Mouse (Mus musculus): Measurements from ENCODE around the gene Cysltr1. TPM values are rescaled to one million over a fixed set of nuclear protein-coding genes. Genes with fewer than 3 reads are reported as not detected.

Gene Cysltr1
- polyA plus RNA-seq, 1 experiment from 2014 or later: 8.4 TPM

GRCm38 (mm10) chrX:106593914-106594313 is 9.6 kb downstream of the Cysltr1 start:
- Histone ChIP-seq H3K9ac (replicated peaks; ENCODE audit: low read depth, low read length) (no peak overlapping the region), H3K9me3 (ENCODE audit: control insufficient read depth, low read depth, low read length) (no peaks in the 10 kb centered on the region), H3K27me3 (ENCODE audit: control insufficient read depth, insufficient read depth, low read length) (no peaks in the 10 kb centered on the region), H3K27ac (ENCODE audit: low read length) (no peak overlapping the region), H3K4me3 (ENCODE audit: low read depth, low read length) (no peak overlapping the region), H3K4me1 (ENCODE audit: control insufficient read depth, insufficient read depth, low read length) (no peaks in the 10 kb centered on the region), H3K4me2 (replicated peaks; ENCODE audit: low read depth, low read length) (no peak overlapping the region), H3K36me3 (ENCODE audit: control insufficient read depth, insufficient read depth, low read length) (no peaks in the 10 kb centered on the region)
- ATAC-seq (ENCODE audit: insufficient number of reproducible peaks, insufficient read depth, low FRiP score, low read depth): no peak

- no peak within 1 kb of the TSS for H3K4me3 ChIP-seq (ENCODE audit: low read depth, low read length)
- no peak for ATAC-seq (ENCODE audit: insufficient number of reproducible peaks, insufficient read depth, low FRiP score, low read depth)
- H3K27ac ChIP-seq (ENCODE audit: low read length): no peak within 1 kb of the TSS
- H3K4me1 ChIP-seq (ENCODE audit: control insufficient read depth, insufficient read depth, low read length): no peaks in the 10 kb centered on the region
- no peak within 1 kb of the TSS for H3K4me2 ChIP-seq (replicated peaks; ENCODE audit: low read depth, low read length)
- H3K36me3 ChIP-seq (ENCODE audit: control insufficient read depth, insufficient read depth, low read length): no peaks in the 10 kb centered on the region
- H3K9me3 ChIP-seq (ENCODE audit: control insufficient read depth, low read depth, low read length): no peaks in the 10 kb centered on the region
- no peak within 1 kb of the TSS for H3K9ac ChIP-seq (replicated peaks; ENCODE audit: low read depth, low read length)
- WGBS: 38% methylated on average over 3 of the region's 3 CpGs
- no peaks in the 10 kb centered on the region for H3K27me3 ChIP-seq (ENCODE audit: control insufficient read depth, insufficient read depth, low read length)
Measured at GRCm38 (mm10) chrX:106582886-106583285, 20.6 kb downstream of the Cysltr1 start, which contains the start of gene Gm5127. Gm5127 (plus strand) TSS chrX:106583186.

DNA sequence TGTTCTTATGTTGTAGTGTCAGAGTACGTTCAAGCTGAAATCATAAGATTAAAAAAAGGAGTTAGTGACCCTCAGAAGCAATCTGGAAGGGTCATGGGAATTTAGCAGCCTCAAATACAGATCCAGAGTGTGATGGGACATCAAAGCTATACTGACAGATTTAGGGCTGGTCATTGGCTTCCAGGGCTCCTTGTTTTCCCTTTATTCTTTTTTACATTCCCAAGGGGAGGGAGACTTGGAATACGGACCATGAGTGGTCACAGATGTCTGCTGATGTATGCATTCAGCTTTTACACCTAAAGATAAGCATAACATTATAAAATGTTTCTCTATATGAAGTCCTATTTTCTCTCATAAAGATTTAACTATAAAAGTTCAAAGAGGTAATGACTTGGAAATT is 21.3 kb downstream of the Cysltr1 start:
- Histone ChIP-seq H3K9me3 (ENCODE audit: control insufficient read depth, low read depth, low read length) (no peaks in the 10 kb centered on the region), H3K4me2 (replicated peaks; ENCODE audit: low read depth, low read length) (no peak overlapping the region), H3K4me1 (ENCODE audit: control insufficient read depth, insufficient read depth, low read length) (no peaks in the 10 kb centered on the region), H3K27me3 (ENCODE audit: control insufficient read depth, insufficient read depth, low read length) (no peaks in the 10 kb centered on the region), H3K27ac (ENCODE audit: low read length) (no peak overlapping the region), H3K4me3 (ENCODE audit: low read depth, low read length) (no peak overlapping the region), H3K36me3 (ENCODE audit: control insufficient read depth, insufficient read depth, low read length) (no peaks in the 10 kb centered on the region), H3K9ac (replicated peaks; ENCODE audit: low read depth, low read length) (no peak overlapping the region)
- ATAC-seq (ENCODE audit: insufficient number of reproducible peaks, insufficient read depth, low FRiP score, low read depth): no peak
- 44% methylated on average over 2 of the region's 2 CpGs for WGBS

DNA sequence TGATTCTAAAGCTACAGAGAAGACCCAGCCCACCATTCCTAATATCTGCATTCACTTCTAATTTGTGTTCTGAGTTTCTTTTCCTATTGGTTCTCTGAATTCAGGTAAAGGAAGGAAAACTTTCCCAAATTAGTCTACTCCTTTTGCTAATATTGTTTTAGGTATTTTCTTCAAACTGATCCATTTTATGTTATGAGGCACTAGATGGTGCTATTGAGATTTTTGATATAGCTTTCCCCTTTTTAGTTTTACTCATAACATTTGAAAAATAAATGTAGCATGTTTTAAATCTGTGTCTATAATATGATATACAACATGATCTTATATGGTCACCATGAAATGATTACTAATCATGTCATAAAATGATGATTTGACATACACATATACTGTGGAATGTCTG is 23.1 kb downstream of the Cysltr1 start:
- no peak overlapping the region for H3K27ac ChIP-seq (ENCODE audit: low read length)
- no peaks in the 10 kb centered on the region for H3K27me3 ChIP-seq (ENCODE audit: control insufficient read depth, insufficient read depth, low read length)
- H3K4me3 ChIP-seq (ENCODE audit: low read depth, low read length): no peak overlapping the region
- H3K9me3 ChIP-seq (ENCODE audit: control insufficient read depth, low read depth, low read length): no peaks in the 10 kb centered on the region
- no peaks in the 10 kb centered on the region for H3K4me1 ChIP-seq (ENCODE audit: control insufficient read depth, insufficient read depth, low read length)
- no peak overlapping the region for H3K4me2 ChIP-seq (replicated peaks; ENCODE audit: low read depth, low read length)
- no peaks in the 10 kb centered on the region for H3K36me3 ChIP-seq (ENCODE audit: control insufficient read depth, insufficient read depth, low read length)
- no peak overlapping the region for H3K9ac ChIP-seq (replicated peaks; ENCODE audit: low read depth, low read length)
- no peak for ATAC-seq (ENCODE audit: insufficient number of reproducible peaks, insufficient read depth, low FRiP score, low read depth)

GRCm38 (mm10) chrX:106578966-106579365 is 24.5 kb downstream of the Cysltr1 start:
- H3K9me3 ChIP-seq (ENCODE audit: control insufficient read depth, low read depth, low read length): no peaks in the 10 kb centered on the region
- H3K4me1 ChIP-seq (ENCODE audit: control insufficient read depth, insufficient read depth, low read length): no peaks in the 10 kb centered on the region
- WGBS: 67% methylated on average over 3 of the region's 3 CpGs
- H3K27me3 ChIP-seq (ENCODE audit: control insufficient read depth, insufficient read depth, low read length): no peaks in the 10 kb centered on the region
- ATAC-seq (ENCODE audit: insufficient number of reproducible peaks, insufficient read depth, low FRiP score, low read depth): no peak
- no peak overlapping the region for H3K9ac ChIP-seq (replicated peaks; ENCODE audit: low read depth, low read length)
- H3K27ac ChIP-seq (ENCODE audit: low read length): no peak overlapping the region
- no peaks in the 10 kb centered on the region for H3K36me3 ChIP-seq (ENCODE audit: control insufficient read depth, insufficient read depth, low read length)
- H3K4me2 ChIP-seq (replicated peaks; ENCODE audit: low read depth, low read length): no peak overlapping the region
- H3K4me3 ChIP-seq (ENCODE audit: low read depth, low read length): no peak overlapping the region

GRCm38 (mm10) chrX:106555457-106555856 is 48.0 kb downstream of the Cysltr1 start:
- Histone ChIP-seq H3K4me1 (ENCODE audit: control insufficient read depth, insufficient read depth, low read length) (no peaks in the 10 kb centered on the region), H3K27me3 (ENCODE audit: control insufficient read depth, insufficient read depth, low read length) (no peaks in the 10 kb centered on the region), H3K9ac (replicated peaks; ENCODE audit: low read depth, low read length) (no peak overlapping the region), H3K4me2 (replicated peaks; ENCODE audit: low read depth, low read length) (no peak overlapping the region), H3K9me3 (ENCODE audit: control insufficient read depth, low read depth, low read length) (no peaks in the 10 kb centered on the region), H3K4me3 (ENCODE audit: low read depth, low read length) (no peak overlapping the region), H3K36me3 (ENCODE audit: control insufficient read depth, insufficient read depth, low read length) (no peaks in the 10 kb centered on the region), H3K27ac (ENCODE audit: low read length) (no peak overlapping the region)
- WGBS: 71% methylated on average over 2 of the region's 2 CpGs
- no peak for ATAC-seq (ENCODE audit: insufficient number of reproducible peaks, insufficient read depth, low FRiP score, low read depth)

- no peaks in the 10 kb centered on the region for H3K9me3 ChIP-seq (ENCODE audit: control insufficient read depth, low read depth, low read length)
- no peak for ATAC-seq (ENCODE audit: insufficient number of reproducible peaks, insufficient read depth, low FRiP score, low read depth)
- no peaks in the 10 kb centered on the region for H3K27me3 ChIP-seq (ENCODE audit: control insufficient read depth, insufficient read depth, low read length)
- no peak overlapping the region for H3K9ac ChIP-seq (replicated peaks; ENCODE audit: low read depth, low read length)
- no peaks in the 10 kb centered on the region for H3K4me1 ChIP-seq (ENCODE audit: control insufficient read depth, insufficient read depth, low read length)
- no peak overlapping the region for H3K27ac ChIP-seq (ENCODE audit: low read length)
- 34% methylated on average over 3 of the region's 3 CpGs for WGBS
- H3K4me2 ChIP-seq (replicated peaks; ENCODE audit: low read depth, low read length): no peak overlapping the region
- no peak overlapping the region for H3K4me3 ChIP-seq (ENCODE audit: low read depth, low read length)
- H3K36me3 ChIP-seq (ENCODE audit: control insufficient read depth, insufficient read depth, low read length): no peaks in the 10 kb centered on the region
Measured at GRCm38 (mm10) chrX:106536359-106536758, 67.1 kb downstream of the Cysltr1 start.

Other genes with a start within 250 kb of the Cysltr1 start
- 11.6 and 12.9 TPM in 2 replicates for gene Fndc3c1, start 118.3 kb downstream of the Cysltr1 start, polyA plus RNA-seq (2014; fragmentation: Nextera tagmentation; extraction: Ambion mirVana)
- 0.13 and 0.14 TPM in 2 replicates for gene Gm5127, start 20.5 kb downstream of the Cysltr1 start, polyA plus RNA-seq (2014; fragmentation: Nextera tagmentation; extraction: Ambion mirVana)
- gene Rtl3, start 237.0 kb upstream of the Cysltr1 start, polyA plus RNA-seq (2014; fragmentation: Nextera tagmentation; extraction: Ambion mirVana): 52.9 and 58.2 TPM in 2 replicates

Measured in stomach, embryonic 14.5 days (tissue).